Mouse (Mus musculus) kidney, adult 11 months (tissue): ENCODE measurements around the gene Rsph6a.

ENCODE experiments used
- DNase-seq: peaks from one replicate; pipeline ENCODE4 v3.0.0; 2022

Gene Rsph6a

GRCm38 (mm10) chr7:19054047-19054776 lies at the start of gene Rsph6a:
Gene Rsph6a (plus strand): TSS chr7:19054690.
- no peak for DNase-seq

- DNase-seq = no peak
These were observed 48.9 kb upstream of the Rsph6a start for GRCm38 (mm10) chr7:19005417-19006121.

- DNase-seq = peak; percentile 89
These were observed 48.0 kb upstream of the Rsph6a start for GRCm38 (mm10) chr7:19006476-19006875.

- DNase-seq = no peak
These were observed 47.2 kb upstream of the Rsph6a start for GRCm38 (mm10) chr7:19007026-19007977.

GRCm38 (mm10) chr7:19010581-19010980 lies 43.9 kb upstream of the Rsph6a start:
- no peak for DNase-seq

- DNase-seq = no peak
These were observed 42.4 kb upstream of the Rsph6a start for GRCm38 (mm10) chr7:19012025-19012621.

GRCm38 (mm10) chr7:19012882-19013281 lies 41.6 kb upstream of the Rsph6a start:
- DNase-seq = no peak

GRCm38 (mm10) chr7:19014452-19014851 lies 40.0 kb upstream of the Rsph6a start:
- no peak for DNase-seq

GRCm38 (mm10) chr7:19016042-19016441 lies 38.4 kb upstream of the Rsph6a start:
- no peak for DNase-seq

GRCm38 (mm10) chr7:19017909-19018308 lies 36.6 kb upstream of the Rsph6a start:
- DNase-seq = no peak

- DNase-seq = no peak
These were observed 33.4 kb upstream of the Rsph6a start for GRCm38 (mm10) chr7:19021048-19021447.

- DNase-seq = no peak
These were observed 32.1 kb upstream of the Rsph6a start for GRCm38 (mm10) chr7:19022189-19022958.

- DNase-seq = peak; percentile 55
These were observed 31.1 kb upstream of the Rsph6a start, which contains the start of gene Foxa3 for GRCm38 (mm10) chr7:19023357-19023814. Gene Foxa3 (minus strand): TSS chr7:19023538.

- peak; percentile 95 for DNase-seq
These were observed 30.4 kb upstream of the Rsph6a start, which contains the start of gene Sympk for GRCm38 (mm10) chr7:19024096-19024506. Gene Sympk (plus strand): TSS chr7:19024377.

- DNase-seq = peak; percentile 43
These were observed 29.8 kb upstream of the Rsph6a start for GRCm38 (mm10) chr7:19024581-19025255.

GRCm38 (mm10) chr7:19028067-19028466 lies 26.4 kb upstream of the Rsph6a start:
- no peak for DNase-seq

- peak; percentile 50 for DNase-seq
These were observed 25.3 kb upstream of the Rsph6a start for GRCm38 (mm10) chr7:19029084-19029653.

- peak; percentile 40 for DNase-seq
These were observed 22.8 kb upstream of the Rsph6a start for GRCm38 (mm10) chr7:19031641-19032040.

GRCm38 (mm10) chr7:19044616-19045015 lies 9.9 kb upstream of the Rsph6a start:
- DNase-seq = no peak

GRCm38 (mm10) chr7:19046286-19047069 lies 8.0 kb upstream of the Rsph6a start:
- peak; percentile 38 for DNase-seq
